Mouse (Mus musculus): ENCODE results near the gene Cabp7.

Gene Cabp7

DNA sequence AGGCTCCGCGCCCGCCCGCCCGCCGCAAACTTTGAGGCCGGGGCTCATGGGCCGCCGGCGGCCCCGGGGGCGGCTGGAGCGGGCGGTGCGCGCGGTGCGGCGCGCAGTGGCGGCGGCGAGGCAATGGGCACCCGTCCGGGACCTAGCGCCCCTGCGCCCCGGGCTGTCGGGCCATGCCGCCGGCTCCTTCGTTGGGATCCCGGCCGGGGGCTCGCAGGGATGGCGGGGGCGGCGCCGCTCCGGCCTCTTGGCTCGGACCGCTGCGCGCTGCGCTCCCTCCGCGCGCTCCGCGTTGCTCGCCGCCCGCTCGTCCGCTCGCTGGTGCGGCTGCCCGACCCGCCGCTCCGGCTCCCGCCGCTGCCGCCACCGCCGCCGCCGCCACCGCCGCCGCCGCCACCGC is at the start of gene Cabp7:
Gene Cabp7 (minus strand): TSS at position 46 of the 400 bp plus-strand sequence.
- no peak for DNase-seq

DNA sequence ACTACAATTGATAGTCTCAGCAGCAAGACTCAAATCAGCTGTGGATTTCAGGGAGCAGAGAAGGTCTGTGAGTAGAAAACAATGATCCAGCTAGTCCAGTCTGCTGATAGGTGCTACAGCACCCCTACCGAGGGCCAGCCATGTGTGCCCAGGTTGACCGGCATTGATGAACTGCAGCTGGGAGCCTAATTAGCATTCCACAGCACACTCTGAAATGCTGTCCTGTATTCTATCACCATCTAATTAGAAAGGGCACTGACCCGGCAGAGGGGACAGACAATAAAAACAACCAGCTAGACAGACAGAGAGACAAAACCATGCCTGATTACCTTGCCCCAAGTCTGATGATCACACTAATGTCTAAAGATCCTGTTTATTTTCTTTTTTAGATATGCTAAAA is 46.4 kb upstream of the Cabp7 start:
- no peak for DNase-seq

DNA sequence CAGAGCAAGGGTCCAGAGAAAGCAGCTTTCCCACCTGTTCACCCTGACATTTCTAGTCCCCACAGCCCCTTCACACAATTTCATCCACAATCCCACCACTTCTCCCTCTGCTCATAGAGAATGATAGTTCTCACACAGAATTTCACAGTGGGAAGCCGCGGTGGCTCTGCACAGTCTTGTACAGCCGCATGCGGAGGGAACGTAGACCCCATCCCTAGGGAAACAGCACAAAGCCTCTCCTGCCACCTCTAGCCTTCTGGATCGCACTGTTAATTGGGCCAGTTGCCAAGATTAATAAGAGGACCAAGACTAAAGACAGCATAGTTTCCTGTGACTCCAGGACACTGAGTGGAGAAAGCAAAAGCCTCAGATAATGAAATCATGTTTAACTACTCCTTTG is 45.0 kb upstream of the Cabp7 start:
- DNase-seq = no peak

DNA sequence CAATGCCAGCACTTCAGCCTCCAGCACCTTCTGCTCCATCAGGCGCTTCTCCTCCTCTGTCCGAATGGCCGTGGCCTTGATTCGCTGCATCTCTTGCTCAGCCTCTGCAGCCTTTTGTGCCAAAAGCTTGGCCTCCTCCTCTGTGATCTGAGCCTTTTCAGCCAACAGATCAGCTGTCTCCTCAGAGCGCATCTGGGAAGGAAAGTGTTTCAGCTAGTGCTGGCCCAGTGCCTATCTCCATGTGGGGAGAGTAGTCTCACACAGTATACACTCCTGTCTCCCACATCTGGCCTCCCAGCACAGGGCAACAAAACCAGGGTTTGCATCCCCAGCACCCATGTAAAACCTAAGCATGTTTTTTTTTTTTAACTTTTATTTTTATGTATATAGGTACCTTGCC is 43.1 kb upstream of the Cabp7 start:
- DNase-seq = no peak

DNA sequence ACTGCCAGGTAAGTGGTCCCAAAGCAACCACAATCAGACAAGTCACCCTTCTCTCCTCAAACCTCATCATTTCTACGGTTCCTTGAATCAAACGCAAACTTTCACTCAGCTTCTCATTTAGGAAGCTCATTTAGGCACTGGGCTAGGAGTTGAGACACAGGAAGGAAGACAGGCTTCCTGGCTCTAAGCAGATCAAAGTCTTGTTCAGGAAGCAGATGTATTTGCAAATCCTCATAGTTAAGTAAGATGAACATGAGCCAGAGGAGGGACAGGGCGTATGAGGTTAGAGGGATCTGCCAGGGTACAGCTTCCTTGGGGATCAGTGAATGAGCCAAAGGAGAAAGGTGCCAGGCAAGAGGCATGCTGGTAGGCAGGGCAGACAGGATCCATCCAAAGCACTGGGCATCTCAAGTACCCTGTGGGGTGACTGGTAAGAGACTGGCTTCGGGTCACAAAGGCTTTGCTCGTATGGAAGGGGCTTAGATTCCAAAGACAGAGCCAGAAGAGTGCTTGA is 38.1 kb upstream of the Cabp7 start:
- no peak for DNase-seq

DNA sequence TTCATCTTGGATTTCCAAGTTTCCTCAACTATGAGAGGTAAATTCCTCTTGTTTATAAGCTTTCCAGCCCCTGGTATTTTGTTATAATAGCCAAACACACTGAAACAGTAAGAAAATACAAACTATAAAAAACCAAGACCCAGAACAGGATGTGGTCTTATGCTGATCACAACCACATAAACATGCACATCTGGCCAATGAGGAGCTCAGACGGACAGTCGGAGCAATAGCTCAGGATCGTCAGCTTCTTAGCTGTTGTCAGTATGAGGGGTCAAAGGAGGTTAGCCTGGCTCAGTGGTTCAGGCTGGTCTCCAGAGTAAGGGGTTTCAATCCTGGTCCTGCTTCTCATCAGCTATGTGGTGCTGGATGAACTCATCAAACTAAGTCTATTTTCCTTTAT is 36.5 kb upstream of the Cabp7 start:
- DNase-seq = no peak

DNA sequence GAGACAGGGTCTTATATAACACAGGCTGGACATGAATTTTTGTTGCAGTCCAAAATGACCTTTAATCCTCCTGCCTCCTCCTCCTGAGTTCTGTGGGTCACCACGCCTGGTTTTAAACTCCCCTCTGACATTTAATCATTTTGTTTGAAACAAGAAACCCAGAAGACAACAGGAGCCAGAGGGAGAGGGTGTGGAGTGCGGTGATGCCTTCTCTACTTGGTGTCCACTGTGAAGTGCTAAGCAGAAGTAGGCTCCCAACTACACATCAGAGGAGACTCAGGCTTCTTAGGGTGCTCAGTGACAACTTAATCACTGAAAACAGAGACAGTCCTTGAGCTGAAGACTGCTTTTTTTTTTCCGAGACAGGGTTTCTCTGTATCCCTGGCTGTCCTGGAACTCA is 34.3 kb upstream of the Cabp7 start:
- DNase-seq = no peak

DNA sequence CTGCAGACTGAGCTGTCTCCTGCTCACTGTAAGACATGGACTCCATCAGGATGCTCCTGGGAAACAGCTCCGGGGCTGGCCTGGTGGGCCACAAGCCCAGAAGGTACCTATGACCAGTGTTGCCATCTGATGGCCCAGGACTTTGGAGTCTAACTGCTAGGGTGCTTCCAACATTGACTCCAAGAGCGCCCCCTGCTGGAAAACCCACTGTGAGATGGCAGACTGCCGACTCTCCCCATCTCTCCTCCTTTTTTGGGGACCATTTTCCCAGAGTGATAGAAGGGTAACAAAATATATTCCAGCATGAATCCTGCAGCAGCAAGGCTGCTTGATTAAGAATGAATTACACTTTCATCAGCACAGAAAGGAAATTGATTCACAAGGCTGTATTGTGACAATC is 26.3 kb upstream of the Cabp7 start:
- peak; percentile 75 to 78 for DNase-seq

DNA sequence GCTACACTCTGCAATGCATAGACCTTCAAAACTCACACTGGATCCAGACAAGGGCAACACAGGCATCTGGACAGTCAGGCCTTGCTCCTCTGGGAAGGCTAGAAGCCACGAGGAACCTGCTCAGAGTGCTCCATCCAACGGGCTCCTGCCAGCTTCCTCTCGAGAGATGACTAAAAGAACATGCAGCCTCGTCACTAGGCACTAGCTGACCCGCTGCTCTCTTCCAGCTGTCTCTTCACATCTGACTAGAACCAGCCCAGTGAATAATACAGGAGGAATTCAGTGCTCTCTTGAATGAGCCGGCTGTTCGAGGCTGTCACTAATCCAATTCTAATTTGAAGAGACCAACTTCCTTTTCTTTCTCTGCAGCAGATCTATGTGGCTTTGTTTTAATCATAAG is 25.2 kb upstream of the Cabp7 start:
- DNase-seq = no peak

DNA sequence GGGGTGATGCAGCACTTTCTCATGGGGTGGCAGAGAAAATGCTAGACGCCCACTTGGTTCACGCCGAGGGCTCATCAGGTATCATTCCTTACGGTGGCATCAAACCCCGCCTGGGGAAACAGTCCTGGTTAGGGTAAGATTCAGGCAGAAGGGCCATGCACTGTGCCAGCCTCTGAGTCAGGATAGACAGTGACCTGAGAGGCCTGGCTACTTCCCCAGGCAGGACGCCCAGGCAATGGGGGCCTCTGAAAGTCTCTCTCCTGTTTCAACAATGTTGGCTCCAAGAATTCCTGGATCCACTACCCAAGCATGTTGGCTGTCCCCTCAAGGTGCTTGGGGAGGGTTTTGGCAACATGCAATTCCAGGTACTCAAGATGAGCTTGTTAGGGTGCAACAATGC is 23.3 kb upstream of the Cabp7 start:
- no peak for DNase-seq

DNA sequence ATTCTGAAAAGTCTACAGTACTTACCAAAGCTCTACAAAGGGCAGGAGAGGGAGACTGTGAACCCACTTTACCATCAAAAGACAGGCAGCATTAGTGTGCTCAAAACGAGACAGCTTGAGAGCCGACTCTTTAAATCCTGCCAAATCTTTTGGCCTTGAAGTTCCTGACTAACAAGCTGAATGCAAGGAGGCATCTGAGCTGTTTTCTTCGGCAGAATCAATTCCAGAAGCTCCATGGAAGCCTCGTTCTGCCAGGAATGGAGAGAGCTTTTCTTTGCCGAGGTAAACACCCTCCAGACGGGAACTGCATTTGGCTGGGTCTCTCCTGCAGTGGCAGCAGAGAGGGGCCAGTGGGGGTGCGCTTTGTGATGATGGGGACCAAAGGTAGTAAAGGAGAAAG is 22.7 kb upstream of the Cabp7 start:
- no peak for DNase-seq

DNA sequence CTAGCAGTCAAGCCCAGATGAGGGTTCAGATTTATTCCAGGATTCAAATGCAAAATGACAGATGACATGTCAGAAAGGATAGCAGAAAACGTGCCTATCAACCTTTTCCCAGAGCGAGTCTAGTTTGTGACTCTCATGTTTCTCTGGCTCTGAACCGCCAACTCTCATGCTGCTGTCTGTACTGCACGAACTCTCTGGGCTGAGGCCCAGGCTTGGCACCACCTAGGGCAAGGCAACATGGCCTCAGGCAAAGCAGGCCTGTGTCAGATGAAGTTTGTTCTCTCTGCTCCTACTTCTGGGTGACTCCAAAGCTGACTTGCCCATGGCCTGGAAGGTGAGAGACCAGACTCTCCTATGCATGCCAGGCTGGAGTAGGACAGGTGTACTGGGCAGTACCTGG is 21.8 kb upstream of the Cabp7 start:
- no peak for DNase-seq

DNA sequence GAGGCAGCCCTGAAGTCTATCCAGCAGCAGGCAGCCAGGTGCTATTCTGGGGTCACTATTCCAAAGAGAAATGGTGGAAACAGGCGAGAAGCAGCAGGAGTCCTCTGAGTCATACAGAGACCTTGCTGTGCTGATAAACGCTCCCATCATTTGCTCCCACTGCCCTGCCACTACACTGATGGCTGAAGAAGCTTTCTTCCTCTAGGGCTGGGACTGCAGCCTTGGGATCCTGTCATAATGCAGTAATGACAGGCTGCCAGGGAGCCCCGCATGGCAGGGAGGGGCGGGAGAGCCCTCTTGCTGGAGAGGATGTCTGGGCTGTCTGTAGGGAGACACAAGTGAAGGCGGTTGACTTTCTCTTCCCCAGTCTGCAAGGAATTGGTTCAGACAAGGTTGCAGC is 17.9 kb upstream of the Cabp7 start:
- no peak for DNase-seq

DNA sequence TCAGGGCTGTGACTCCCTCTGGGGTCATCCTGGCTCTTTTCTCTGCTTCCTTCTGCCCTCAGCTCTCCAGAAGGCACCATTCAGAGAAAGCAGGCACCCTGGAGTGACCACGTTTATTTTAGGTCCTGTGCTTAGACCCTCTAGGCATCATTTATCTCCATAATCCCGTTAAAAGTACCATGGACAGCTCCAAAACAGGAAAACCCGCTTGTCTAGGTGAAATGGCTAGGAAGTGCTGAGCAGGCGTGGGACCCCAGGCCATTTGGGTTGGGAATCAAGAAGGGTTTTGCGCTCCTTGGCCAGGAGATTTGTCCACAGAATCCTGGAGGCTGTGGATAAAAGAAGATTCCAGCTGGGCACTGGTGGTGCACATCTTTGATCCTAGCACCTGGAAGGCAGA is 17.1 kb upstream of the Cabp7 start:
- no peak for DNase-seq

DNA sequence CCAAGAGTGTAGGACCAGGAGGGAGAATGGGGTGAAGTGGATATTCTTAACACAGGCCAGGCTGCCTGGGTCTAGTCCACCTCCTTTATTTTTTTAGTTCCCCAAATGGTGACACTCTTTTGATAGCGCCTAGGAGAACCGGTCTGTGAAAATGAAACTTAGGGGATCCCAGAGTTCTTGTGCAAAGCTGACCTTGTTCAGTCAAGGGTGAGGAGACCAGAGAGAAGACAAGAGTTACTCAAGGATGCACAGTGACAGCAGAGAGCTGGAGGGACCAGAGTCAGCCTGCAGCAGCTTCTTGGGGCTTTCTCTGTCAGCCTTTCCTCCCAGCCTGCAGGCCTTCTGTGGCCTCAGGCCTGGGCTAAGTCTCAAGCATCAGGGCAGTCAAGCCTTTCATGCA is 15.9 kb upstream of the Cabp7 start:
- no peak for DNase-seq

DNA sequence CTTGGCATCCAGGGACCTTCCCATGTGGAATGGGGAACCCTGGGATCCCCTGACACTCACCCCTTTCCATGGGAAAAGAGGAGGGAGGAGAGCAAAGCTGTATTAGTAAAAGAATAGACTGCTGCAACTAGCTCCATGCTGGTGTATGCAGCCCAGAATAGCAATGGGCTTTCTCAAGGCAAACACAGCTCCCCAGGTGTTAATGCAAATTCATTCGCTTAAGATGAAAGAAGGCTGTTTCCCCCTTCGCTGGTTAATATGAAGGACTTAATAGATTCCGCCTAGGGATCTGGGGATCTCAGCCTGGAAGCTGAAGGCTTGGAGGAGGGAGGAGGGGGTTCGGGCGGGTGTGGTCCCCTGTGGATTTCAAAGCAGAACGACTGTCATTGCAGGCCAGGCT is 15.4 kb upstream of the Cabp7 start:
- no peak for DNase-seq

DNA sequence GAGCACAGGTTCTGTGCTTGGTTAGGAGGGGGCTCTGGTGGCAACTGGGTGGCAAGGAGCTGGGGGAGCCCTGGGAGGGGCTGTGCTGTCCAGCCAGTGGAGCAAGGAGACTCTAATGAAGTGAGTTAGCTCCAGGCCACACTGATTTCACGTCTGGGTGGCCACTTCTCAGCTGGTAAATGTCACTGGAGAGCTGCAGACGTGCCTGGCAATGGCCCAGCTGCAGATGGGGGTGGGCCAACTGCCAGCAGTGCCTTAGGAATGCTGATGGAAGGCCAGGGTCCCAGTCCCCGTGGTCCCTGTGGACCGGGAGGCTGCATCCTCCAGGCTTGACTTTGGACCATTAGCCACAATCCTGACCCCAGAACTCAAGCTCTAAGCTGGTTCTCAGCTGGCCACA is 13.9 kb upstream of the Cabp7 start:
- no peak for DNase-seq

DNA sequence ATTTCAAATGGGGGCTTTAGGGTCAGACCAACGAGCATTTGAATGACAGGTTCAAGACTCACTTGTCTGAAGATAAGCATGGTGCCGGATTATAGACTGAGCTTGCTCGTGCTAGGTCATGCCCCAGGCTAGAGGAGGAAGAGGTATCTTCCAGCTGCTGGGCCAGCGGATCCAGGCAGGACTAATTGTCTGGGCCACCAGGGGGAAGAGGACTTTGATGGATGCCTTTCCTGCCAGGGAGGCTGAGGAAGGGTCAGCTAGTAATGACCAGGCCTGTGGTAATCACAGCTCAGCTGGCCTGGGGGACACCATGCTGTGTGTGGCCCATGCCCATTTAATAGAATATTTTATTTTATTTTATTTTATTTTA is 11.2 kb upstream of the Cabp7 start:
- no peak for DNase-seq

DNA sequence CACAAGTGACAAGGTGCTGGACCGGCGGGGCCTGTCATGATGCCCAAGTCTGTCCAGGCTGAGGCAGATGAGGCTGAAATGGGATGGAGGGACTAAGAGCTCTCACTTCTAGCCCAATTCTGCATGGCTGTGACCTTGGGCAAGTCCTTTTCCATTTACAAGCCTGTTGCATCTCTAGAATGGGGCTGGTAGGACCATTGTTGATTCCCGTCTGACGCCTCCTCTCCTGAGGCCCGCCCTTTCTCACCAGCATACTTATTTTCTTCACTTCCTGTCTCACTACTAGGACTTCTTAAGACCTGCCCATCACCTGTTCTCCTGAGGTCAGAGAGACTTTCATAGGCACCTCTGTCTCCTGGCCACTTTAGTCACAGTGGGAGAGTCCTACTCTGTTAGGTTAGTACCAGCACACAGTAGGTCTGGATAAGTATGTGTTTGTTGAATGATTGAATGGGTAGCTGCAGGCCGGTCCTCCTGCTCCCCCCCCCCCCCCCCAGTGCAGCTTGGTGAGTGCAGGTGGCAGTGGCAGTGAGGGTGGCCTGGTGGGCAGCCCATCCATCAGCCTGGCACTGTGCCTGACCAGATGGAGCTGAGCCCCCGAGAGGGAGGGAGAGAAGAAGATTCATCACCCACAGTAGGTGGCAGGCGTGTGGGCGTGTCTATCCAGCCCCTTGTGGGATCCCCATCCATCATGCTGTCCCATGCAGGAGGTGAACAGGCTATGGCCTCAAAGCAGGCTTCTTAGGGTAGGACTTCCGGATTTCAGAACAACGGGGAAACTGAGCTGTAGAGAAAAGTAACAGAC is 10.6 kb upstream of the Cabp7 start:
- DNase-seq = no peak

DNA sequence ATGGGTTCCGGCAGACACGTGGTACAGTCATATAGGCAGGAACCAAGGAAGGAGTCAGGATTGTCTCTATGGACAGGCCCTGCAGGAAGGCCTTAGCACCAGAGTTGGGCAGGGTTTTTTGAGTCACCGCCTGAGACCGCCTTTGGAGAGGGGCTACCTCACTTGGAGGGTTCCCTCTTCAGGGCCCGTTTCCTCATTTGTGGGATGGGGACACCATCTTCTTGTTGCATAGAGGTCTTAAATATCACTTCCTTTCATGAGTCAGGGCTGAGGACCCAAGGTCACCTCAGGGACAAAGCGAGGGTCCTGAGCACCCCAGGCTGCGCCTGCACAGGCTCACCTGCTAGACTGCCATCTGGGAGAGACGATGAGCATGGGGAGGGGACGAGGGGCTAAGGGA is 9.9 kb upstream of the Cabp7 start:
- DNase-seq = no peak

DNA sequence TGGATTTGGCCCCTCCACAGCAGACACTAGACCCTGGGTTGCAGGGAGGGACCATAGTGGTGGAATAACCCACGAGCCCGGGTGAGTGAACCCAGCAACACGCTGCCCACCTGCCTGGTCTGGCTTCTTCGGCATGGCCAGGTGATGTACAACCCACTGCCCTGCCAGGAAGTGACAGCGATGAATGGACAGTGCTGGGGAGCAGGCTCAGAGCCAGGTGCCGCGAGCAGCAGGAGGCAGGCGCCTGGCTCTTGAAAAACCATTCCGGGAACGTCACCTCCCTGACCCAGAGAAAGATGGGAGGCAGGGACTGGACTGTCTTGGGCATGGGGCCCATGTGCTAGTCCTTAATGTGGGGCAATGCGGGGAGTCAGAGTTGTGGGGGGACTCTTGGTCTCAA is 8.3 kb upstream of the Cabp7 start:
- DNase-seq = no peak

DNA sequence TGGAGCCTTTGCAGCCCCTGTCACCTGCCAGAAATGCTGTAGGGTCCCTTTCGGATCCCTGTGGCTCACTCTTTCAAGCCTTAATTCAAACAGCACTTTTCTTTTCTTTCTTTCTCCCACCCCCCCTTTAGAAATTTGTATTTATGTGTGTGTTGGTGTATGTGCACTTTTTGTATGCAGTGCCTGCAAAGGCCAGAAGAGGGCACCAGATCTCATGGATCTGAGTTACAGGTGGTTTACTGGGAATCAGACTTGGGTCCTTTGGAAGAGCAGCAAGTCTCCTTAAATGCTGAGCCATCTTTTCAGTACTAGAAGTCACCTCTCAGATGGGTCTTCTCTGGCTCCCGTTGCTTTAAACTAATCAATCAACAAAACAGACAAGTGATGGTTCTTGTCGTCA is 7.5 kb upstream of the Cabp7 start:
- DNase-seq = no peak

DNA sequence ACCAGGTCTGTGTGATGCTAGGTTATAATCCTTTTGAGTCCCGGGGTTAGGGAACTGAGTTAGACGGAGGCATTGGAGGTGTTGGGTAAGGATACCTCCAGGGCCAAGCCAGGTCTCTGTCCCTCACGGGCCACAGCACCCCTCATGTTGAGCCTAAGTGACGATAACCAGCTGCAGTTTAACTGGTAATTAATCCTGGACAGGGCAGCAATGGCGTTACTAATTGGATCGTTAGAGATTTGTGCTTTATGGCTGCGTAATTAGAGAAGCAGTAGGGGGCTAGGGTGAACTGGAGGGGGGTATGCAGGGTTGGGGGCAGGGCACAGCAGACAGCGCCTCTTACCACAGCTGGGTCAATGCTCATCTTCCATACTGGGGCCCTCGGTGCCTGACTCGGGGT is 6.3 kb upstream of the Cabp7 start:
- DNase-seq = no peak

DNA sequence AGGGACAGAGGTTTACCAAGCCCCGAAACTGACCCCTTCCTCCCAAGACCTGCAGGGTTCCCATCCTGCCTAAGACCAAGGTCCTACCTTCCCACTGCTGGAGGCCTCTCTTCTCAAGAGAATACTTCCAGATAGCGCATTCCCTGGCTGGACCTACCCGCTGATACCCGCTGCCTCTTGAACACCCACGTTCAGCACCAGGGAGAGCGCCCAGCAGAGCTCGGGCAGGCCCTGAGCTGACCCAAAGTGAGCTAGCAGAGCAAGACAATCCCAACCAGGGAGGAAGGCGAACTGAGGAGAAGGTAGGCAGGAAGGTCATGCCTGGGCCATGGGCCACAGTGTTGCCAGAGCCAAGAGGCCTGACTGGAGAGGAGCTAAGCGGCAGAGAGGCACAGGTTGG is 3.7 kb upstream of the Cabp7 start:
- DNase-seq = peak; percentile 35 to 36

DNA sequence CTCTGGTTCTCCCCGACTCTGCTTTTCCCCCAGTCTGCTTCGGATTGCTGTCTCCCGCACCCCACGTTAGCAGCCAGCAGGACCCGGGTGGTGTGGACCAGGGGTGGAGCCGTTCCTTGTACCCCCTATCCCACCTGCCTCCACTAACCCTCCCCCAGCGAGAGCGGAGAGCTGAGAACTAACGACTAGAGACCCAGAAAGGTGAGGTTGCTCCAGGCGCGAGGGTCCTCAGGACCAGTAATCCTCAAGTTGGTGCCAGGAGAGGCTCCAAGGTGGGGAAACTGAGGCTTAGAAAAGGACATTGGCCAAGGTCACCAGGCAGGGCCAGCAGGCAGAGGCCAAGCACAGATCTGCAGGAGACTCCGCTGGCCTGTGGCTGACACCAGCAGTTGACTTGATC is 707 bp upstream of the Cabp7 start:
- no peak for DNase-seq

Data from B cell, adult 2 months (primary cell).